Mouse (Mus musculus) CH12.LX (cell line): ENCODE measurements around the gene Tmpo.

Experiments used
- BHLHE40 ChIP-seq: IDR thresholded peaks from 2 replicates; pipeline ENCODE4 v1.6.1; 2011; ENCODE audit warnings: mild to moderate bottlenecking, low read depth, low read length, improper control_type of control experiment
- CTCF ChIP-seq, 2 experiments: IDR thresholded peaks in 1 of 2; conservative IDR thresholded peaks in 1 of 2; 2 replicates each; pipeline ENCODE4 v1.5.1; 2011 to 2012; ENCODE audit warnings: low read depth in 2 of 2, low read length in 2 of 2, improper control_type of control experiment in 1 of 2, inconsistent platforms in 1 of 2, mild to moderate bottlenecking in 1 of 2, moderate library complexity in 1 of 2
- MAX ChIP-seq: IDR thresholded peaks from 2 replicates; pipeline ENCODE4 v1.6.1; 2011; ENCODE audit warnings: low read length, improper control_type of control experiment
- NRF1 ChIP-seq: IDR thresholded peaks from 2 replicates; pipeline ENCODE4 v1.6.1; 2014; ENCODE audit warnings: low read depth, mild to moderate bottlenecking, inconsistent platforms, low read length, improper control_type of control experiment, moderate library complexity

DNA sequence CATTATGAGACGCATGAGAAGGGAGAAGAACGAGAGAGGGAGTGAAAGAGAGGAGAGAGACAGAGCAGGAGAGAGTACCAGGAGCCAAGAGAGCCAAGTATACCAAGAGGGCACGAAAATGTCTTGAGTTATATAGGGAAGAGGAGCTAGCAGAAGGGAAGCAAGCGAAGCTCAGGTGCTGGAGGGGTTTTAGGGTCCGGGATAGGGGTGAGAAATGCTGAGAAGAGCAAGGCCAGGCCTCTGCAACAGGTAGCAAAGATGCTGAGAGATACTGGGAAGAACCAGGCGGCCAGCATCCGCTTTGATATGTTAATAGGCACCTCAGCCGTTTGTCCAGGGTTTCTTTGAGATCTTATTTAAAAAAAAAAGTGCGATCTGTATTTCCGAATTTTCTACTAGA is 6.2 kb upstream of the Tmpo start:
- TF ChIP-seq NRF1 (no peak), CTCF (conservative IDR thresholded peaks at IDR 0.05 in 1 of 2, IDR thresholded peaks at IDR 0.05 in 1 of 2; ENCODE audit: low read depth in 2 of 2, low read length in 2 of 2) (no peak), MAX (no peak), BHLHE40 (no peak)
